Mouse (Mus musculus) lung, embryonic 15.5 days (tissue): ENCODE results near the gene AY074887. TPM values are rescaled to one million over a fixed set of nuclear protein-coding genes. Genes with fewer than 3 reads are reported as not detected.
"Not testable (repeated sequence)": the region's sequence is repeated elsewhere in the genome, so short reads cannot be mapped to it uniquely, and the experiment has no call there.

Source experiments
- ATAC-seq: fragments of 200-750 bp; cut with Nextera tagmentation; 2 replicates; pipeline ENCODE4 v1.8.0; 2017; ENCODE audit warnings: moderate number of reproducible peaks, borderline replicate concordance; ENCODE audit not compliant: low FRiP score, low TSS enrichment; ENCODE audit errors: extremely low read depth
- H3K27ac ChIP-seq: fragments of 300-500 bp; sonication (generic); 2 replicates; pipeline ENCODE4 v1.5.1; 2015; ENCODE audit warnings: moderate library complexity, mild to moderate bottlenecking, inconsistent platforms
- H3K27me3 ChIP-seq: fragments of 300-500 bp; sonication (generic); 2 replicates; pipeline ENCODE4 v1.6.1; 2015; ENCODE audit warnings: inconsistent platforms
- H3K36me3 ChIP-seq: fragments of 300-500 bp; sonication (generic); 2 replicates; pipeline ENCODE4 v1.6.1; 2015; ENCODE audit warnings: inconsistent platforms
- H3K4me1 ChIP-seq: fragments of 300-500 bp; sonication (generic); 2 replicates; pipeline ENCODE4 v1.6.1; 2015; ENCODE audit warnings: inconsistent platforms
- H3K4me2 ChIP-seq: fragments of 300-500 bp; sonication (generic); 2 replicates; pipeline ENCODE4 v1.6.1; 2015; ENCODE audit warnings: inconsistent platforms, mild to moderate bottlenecking, moderate library complexity
- H3K4me3 ChIP-seq: fragments of 300-500 bp; sonication (generic); 2 replicates; pipeline ENCODE4 v1.5.1; 2015; ENCODE audit warnings: mild to moderate bottlenecking, inconsistent platforms
- H3K9ac ChIP-seq: fragments of 300-500 bp; sonication (generic); 2 replicates; pipeline ENCODE4 v1.6.1; 2015; ENCODE audit warnings: inconsistent platforms
- H3K9me3 ChIP-seq: fragments of 300-500 bp; sonication (generic); 2 replicates; pipeline ENCODE4 v1.6.1; 2016; ENCODE audit warnings: inconsistent platforms
- WGBS: fragments of 180-500 bp; shearing (Covaris S2); methylation state at CpG from one replicate; pipeline ENCODE4 v1.1.7; 2015; 5-methylcytosine and 5-hydroxymethylcytosine counted together
- polyA plus RNA-seq: library from polyadenylated mRNA; unstranded; fragments of >200 nt; fragmentation: Nextera tagmentation; extraction: Ambion mirVana; gene quantifications from 2 replicates; pipeline ENCODE4 v1.2.1, GENCODE M21; 2015

AY074887 gene
- polyA plus RNA-seq: 0.65 and 1.3 TPM in 2 replicates

- peak within 1 kb of the TSS; percentile 60 for H3K4me2 ChIP-seq
- peak within 1 kb of the TSS; percentile 96 for H3K4me3 ChIP-seq
- peaks cover 23% of the 10 kb centered on the region for H3K36me3 ChIP-seq
- ATAC-seq: peak; percentile 100
- no peaks in the 10 kb centered on the region for H3K27me3 ChIP-seq
- peaks cover 6% of the 10 kb centered on the region for H3K4me1 ChIP-seq
- no peaks in the 10 kb centered on the region for H3K9me3 ChIP-seq
- WGBS: under 1% methylated on average over 65 of the region's 65 CpGs
- H3K27ac ChIP-seq: peak within 1 kb of the TSS; percentile 92
- peak within 1 kb of the TSS; percentile 92 for H3K9ac ChIP-seq
Observed at GRCm38 (mm10) chr9:54950575-54951321, at the start of gene AY074887, which contains the start of gene Psma4. AY074887 (minus strand) TSS chr9:54950998. Psma4 (plus strand) TSS chr9:54950790.

GRCm38 (mm10) chr9:54995645-54996044 is 44.8 kb upstream of the AY074887 start:
- Histone ChIP-seq H3K36me3 (no peaks in the 10 kb centered on the region), H3K27me3 (no peaks in the 10 kb centered on the region), H3K4me2 (no peak overlapping the region), H3K9ac (no peak overlapping the region), H3K4me1 (no peaks in the 10 kb centered on the region), H3K27ac (no peak overlapping the region), H3K9me3 (no peaks in the 10 kb centered on the region), H3K4me3 (no peak overlapping the region)
- no peak for ATAC-seq
- WGBS: 61% methylated on average over 3 of the region's 3 CpGs

- Histone ChIP-seq H3K27me3 (no peaks in the 10 kb centered on the region), H3K4me2 (no peak overlapping the region), H3K27ac (no peak overlapping the region), H3K9me3 (no peaks in the 10 kb centered on the region), H3K4me3 (no peak overlapping the region), H3K9ac (no peak overlapping the region), H3K36me3 (no peaks in the 10 kb centered on the region), H3K4me1 (no peaks in the 10 kb centered on the region)
- ATAC-seq: no peak
- 54% methylated on average over 3 of the region's 3 CpGs for WGBS
Observed at GRCm38 (mm10) chr9:54994381-54994780, 43.6 kb upstream of the AY074887 start.

DNA sequence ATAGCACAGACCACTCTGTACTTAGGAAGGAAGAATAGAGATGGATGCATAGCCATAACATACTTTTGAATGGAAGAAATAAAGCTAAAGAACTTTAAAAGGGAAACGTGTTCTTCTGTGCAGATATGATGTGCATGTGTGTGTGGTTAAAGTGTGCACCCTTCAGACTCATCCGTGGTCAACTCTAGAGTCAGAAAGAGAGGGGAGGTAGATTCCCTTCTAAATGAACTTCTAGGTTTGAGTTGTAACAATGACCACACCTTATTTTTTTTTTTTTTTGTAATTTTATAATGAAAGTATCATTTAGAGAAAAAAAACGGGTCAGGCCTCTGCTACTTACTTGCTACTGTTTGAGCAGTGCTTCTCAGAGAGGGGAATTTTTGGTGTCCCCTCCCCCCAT is 39.6 kb upstream of the AY074887 start:
- H3K36me3 ChIP-seq: no peaks in the 10 kb centered on the region
- WGBS: 75% methylated on average over 3 of the region's 3 CpGs
- no peaks in the 10 kb centered on the region for H3K4me1 ChIP-seq
- no peaks in the 10 kb centered on the region for H3K27me3 ChIP-seq
- no peak overlapping the region for H3K27ac ChIP-seq
- H3K4me3 ChIP-seq: no peak overlapping the region
- H3K9me3 ChIP-seq: no peaks in the 10 kb centered on the region
- no peak for ATAC-seq
- H3K4me2 ChIP-seq: no peak overlapping the region
- no peak overlapping the region for H3K9ac ChIP-seq

DNA sequence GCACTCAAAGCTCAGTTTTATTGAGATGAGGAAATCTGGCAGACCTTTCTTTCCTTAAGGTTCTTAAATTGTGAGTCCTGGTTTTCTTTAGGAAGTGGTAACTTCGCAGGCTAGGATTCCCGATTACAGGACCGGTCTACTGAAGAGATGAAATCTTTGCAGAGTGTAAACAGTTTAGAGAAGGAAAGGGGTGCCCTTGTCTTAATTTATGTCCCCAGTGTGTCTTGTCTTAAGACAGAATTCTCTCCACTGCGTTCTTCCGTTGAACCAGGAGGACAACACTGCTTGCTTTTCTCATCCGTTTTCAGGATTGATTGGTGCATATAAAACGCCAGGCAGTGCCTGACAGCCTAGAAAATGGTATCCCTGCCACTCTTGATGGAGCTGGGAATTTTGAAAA is 31.6 kb upstream of the AY074887 start:
- peaks cover 11% of the 10 kb centered on the region; the same call in 1 of the 2 replicates for H3K4me1 ChIP-seq
- no peaks in the 10 kb centered on the region for H3K9me3 ChIP-seq
- H3K36me3 ChIP-seq: no peaks in the 10 kb centered on the region
- H3K27me3 ChIP-seq: peaks cover 51% of the 10 kb centered on the region
- peak overlapping the region; percentile 98 for H3K4me2 ChIP-seq
- H3K4me3 ChIP-seq: peak overlapping the region; percentile 58; the same call in 1 of the 2 replicates
- H3K27ac ChIP-seq: no peak overlapping the region
- H3K9ac ChIP-seq: no peak overlapping the region
- 8% methylated on average over 7 of the region's 7 CpGs for WGBS
- ATAC-seq: no peak

GRCm38 (mm10) chr9:54981291-54982191 is 30.7 kb upstream of the AY074887 start:
- H3K27me3 ChIP-seq: peaks cover 55% of the 10 kb centered on the region
- peak; percentile 86 for ATAC-seq

DNA sequence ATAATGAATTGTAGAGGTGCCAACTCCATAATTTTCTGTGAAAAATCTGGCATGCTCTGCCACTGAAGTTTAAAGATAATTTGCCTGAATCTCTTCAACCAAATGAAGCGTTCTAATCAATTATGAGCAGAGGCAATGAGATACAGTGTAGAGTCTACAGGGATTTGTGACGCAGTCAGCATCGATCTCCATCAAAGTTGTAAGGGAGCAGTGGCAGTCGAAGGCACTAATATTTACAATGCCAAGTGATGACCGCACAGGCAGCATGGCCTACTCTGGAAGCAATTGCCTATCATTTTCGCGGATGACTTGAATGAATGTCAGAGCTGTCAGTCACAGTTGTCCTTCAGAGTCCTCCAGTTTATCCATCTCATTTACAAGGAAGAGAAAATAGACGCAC is 29.9 kb upstream of the AY074887 start, which contains the start of gene Chrna5:
Gene Chrna5 (plus strand): TSS at position 207 of the 400 bp plus-strand sequence.
- H3K4me2 ChIP-seq: peak within 1 kb of the TSS; percentile 98
- H3K36me3 ChIP-seq: no peaks in the 10 kb centered on the region
- H3K9ac ChIP-seq: peak within 1 kb of the TSS; percentile 32
- peaks cover 55% of the 10 kb centered on the region for H3K27me3 ChIP-seq
- no peaks in the 10 kb centered on the region for H3K9me3 ChIP-seq
- no peak within 1 kb of the TSS for H3K27ac ChIP-seq
- ATAC-seq: no peak
- peak within 1 kb of the TSS; percentile 58 for H3K4me3 ChIP-seq
- WGBS: 70% methylated on average over 8 of the region's 8 CpGs
- H3K4me1 ChIP-seq: peaks cover 11% of the 10 kb centered on the region; the same call in 1 of the 2 replicates

More at GRCm38 (mm10) chr9:54981291-54982191, 30.7 kb upstream of the AY074887 start:
- Histone ChIP-seq H3K36me3 (no peaks in the 10 kb centered on the region), H3K4me1 (peaks cover 11% of the 10 kb centered on the region; the same call in 1 of the 2 replicates), H3K4me3 (peak overlapping the region; percentile 58), H3K27ac (no peak overlapping the region), H3K4me2 (peak overlapping the region; percentile 98), H3K9ac (peak overlapping the region; percentile 32), H3K9me3 (no peaks in the 10 kb centered on the region)
- under 1% methylated on average over 85 of the region's 85 CpGs for WGBS

- H3K36me3 ChIP-seq: no peaks in the 10 kb centered on the region
- no peak overlapping the region for H3K27ac ChIP-seq
- no peak overlapping the region for H3K4me3 ChIP-seq
- no peak overlapping the region for H3K9ac ChIP-seq
- no peak overlapping the region for H3K4me2 ChIP-seq
- no peak for ATAC-seq
- 55% methylated on average over 8 of the region's 8 CpGs for WGBS
- H3K9me3 ChIP-seq: no peaks in the 10 kb centered on the region
- no peaks in the 10 kb centered on the region for H3K4me1 ChIP-seq
- no peaks in the 10 kb centered on the region for H3K27me3 ChIP-seq
Observed at GRCm38 (mm10) chr9:54969972-54970637, 19.3 kb upstream of the AY074887 start.

- ATAC-seq: no peak
- Histone ChIP-seq H3K36me3 (peaks cover 11% of the 10 kb centered on the region), H3K4me2 (no peak overlapping the region), H3K27me3 (no peaks in the 10 kb centered on the region), H3K4me3 (no peak overlapping the region), H3K9me3 (0 out of 2 replicates have a peak, but pooled peaks cover 4% of the 10 kb centered on the region), H3K9ac (no peak overlapping the region), H3K4me1 (no peaks in the 10 kb centered on the region), H3K27ac (no peak overlapping the region)
Observed at GRCm38 (mm10) chr9:54963669-54964068, 12.9 kb upstream of the AY074887 start.

- H3K27ac ChIP-seq: no peak overlapping the region
- peaks cover 31% of the 10 kb centered on the region for H3K36me3 ChIP-seq
- H3K9me3 ChIP-seq: 0 out of 2 replicates have a peak, but pooled peaks cover 4% of the 10 kb centered on the region
- no peaks in the 10 kb centered on the region for H3K4me1 ChIP-seq
- no peak overlapping the region for H3K4me2 ChIP-seq
- 83% methylated on average over 4 of the region's 4 CpGs for WGBS
- H3K27me3 ChIP-seq: no peaks in the 10 kb centered on the region
- no peak for ATAC-seq
- no peak overlapping the region for H3K9ac ChIP-seq
- H3K4me3 ChIP-seq: no peak overlapping the region
Observed at GRCm38 (mm10) chr9:54961059-54961458, 10.3 kb upstream of the AY074887 start.

GRCm38 (mm10) chr9:54950162-54950561 is 636 bp downstream of the AY074887 start:
- Histone ChIP-seq H3K36me3 (peaks cover 17% of the 10 kb centered on the region), H3K4me2 (peak overlapping the region; percentile 60), H3K27ac (peak overlapping the region; percentile 92; the same call in 1 of the 2 replicates), H3K9ac (peak overlapping the region; percentile 92), H3K4me3 (peak overlapping the region; percentile 96)
- ATAC-seq: 0 out of 2 replicates have a peak, but pooled peaks have one; percentile 47
- H3K27me3 ChIP-seq, H3K9me3 ChIP-seq, H3K4me1 ChIP-seq: not testable (repeated sequence)
- WGBS: 40% methylated on average over 8 of the region's 8 CpGs
